In genomic region chr15:27856050-27856787, GRCm38 (mm10) we compare ENCODE assay signal across 7 mouse cellular contexts.
DNase-seq lines count a peak whose midpoint lies in the region; ATAC-seq and TF ChIP-seq lines count a peak whose summit lies in the region.

No protein-coding gene starts in this region.

- peak; percentile 59 for DNase-seq in CD4-positive, CD25-positive, alpha-beta regulatory T cell, adult 2 months (ENCODE audit: low read depth, low spot score)
- no peak for DNase-seq in G1E (ENCODE audit: low spot score)
- DNase-seq in heart, postnatal 14 days: peak; percentile 26 to 29
- no peak for DNase-seq in liver, embryonic 14.5 days (ENCODE audit: low read depth in 3 of 3, low spot score in 3 of 3)
- no peak for DNase-seq in gastrocnemius, adult 18-20 months (ENCODE audit: low spot score)
- no peak for DNase-seq in right cerebral cortex, postnatal 4 days

- H3K36me3 ChIP-seq in G1E (replicated peaks): no peaks in the 10 kb centered on the region
- no peaks in the 10 kb centered on the region for H3K36me3 ChIP-seq in liver, embryonic 14.5 days (replicated peaks; ENCODE audit: control insufficient read depth, insufficient read depth, low read depth)
- peaks cover 34% of the 10 kb centered on the region; the same call in 1 of the 2 replicates for H3K36me3 ChIP-seq in stomach, embryonic 15.5 days

- intact Hi-C loops in heart, postnatal 14 days (cut with DNase I): loop anchor here (2.0 kb wide), 1 partner anchor 27 kb away; no protein-coding TSS in a partner anchor

- WGBS in liver, embryonic 14.5 days (ENCODE audit: insufficient replicate concordance): 10% methylated on average over 29 of the region's 29 CpGs
- WGBS in stomach, embryonic 15.5 days: 51% methylated on average over 29 of the region's 29 CpGs

- H3K27ac ChIP-seq in liver, embryonic 14.5 days: no peak overlapping the region
- no peak overlapping the region for H3K27ac ChIP-seq in stomach, embryonic 15.5 days

- H3K4me3 ChIP-seq in G1E (ENCODE audit: low read depth, low read length): 0 out of 2 replicates have a peak overlapping the region, but pooled peaks have one; percentile 13
- H3K4me3 ChIP-seq in liver, embryonic 14.5 days (ENCODE audit: insufficient read depth in 1 of 2, low read depth in 2 of 2, low read length in 2 of 2): peak overlapping the region; percentile 40 to 46
- H3K4me3 ChIP-seq in stomach, embryonic 15.5 days (replicated peaks): no peak overlapping the region

- no peak for TF ChIP-seq CTCF in G1E (IDR thresholded peaks at IDR 0.05; ENCODE audit: low read depth, low read length)
- TF ChIP-seq CTCF in liver, embryonic 14.5 days (IDR thresholded peaks at IDR 0.05; ENCODE audit: low read depth): peak; percentile 78

- H3K4me1 ChIP-seq in G1E (ENCODE audit: insufficient read depth, low read depth, low read length): no peaks in the 10 kb centered on the region
- H3K4me1 ChIP-seq in liver, embryonic 14.5 days (replicated peaks; ENCODE audit: control insufficient read depth in 2 of 2, insufficient read depth in 2 of 2, low read length in 1 of 2): no peaks in the 10 kb centered on the region; a peak in 1 of 4 replicates
- 0 out of 2 replicates have a peak, but pooled peaks cover 2% of the 10 kb centered on the region for H3K4me1 ChIP-seq in stomach, embryonic 15.5 days

- H3K4me2 ChIP-seq in liver, embryonic 14.5 days (ENCODE audit: low read depth): peak overlapping the region; percentile 53
- H3K4me2 ChIP-seq in stomach, embryonic 15.5 days: peak overlapping the region; percentile 19; the same call in 1 of the 2 replicates

- ATAC-seq in G1E (ENCODE audit: extremely low read depth, insufficient number of reproducible peaks, low FRiP score, poor library complexity, severe bottlenecking): no peak
- peak; percentile 71 for ATAC-seq in liver, embryonic 14.5 days (ENCODE audit: insufficient read depth)
- ATAC-seq in stomach, embryonic 15.5 days (ENCODE audit: insufficient read depth, low FRiP score, low read depth): peak; percentile 44; the same call in 1 of the 2 replicates

- no peaks in the 10 kb centered on the region for H3K27me3 ChIP-seq in G1E (ENCODE audit: insufficient read depth, low read length)
- H3K27me3 ChIP-seq in liver, embryonic 14.5 days (ENCODE audit: control insufficient read depth, insufficient read depth, low read length): no peaks in the 10 kb centered on the region
- H3K27me3 ChIP-seq in stomach, embryonic 15.5 days (replicated peaks): no peaks in the 10 kb centered on the region

- H3K9ac ChIP-seq in liver, embryonic 14.5 days (replicated peaks): no peak overlapping the region
- H3K9ac ChIP-seq in stomach, embryonic 15.5 days: no peak overlapping the region

- peaks cover 47% of the 10 kb centered on the region for H3K9me3 ChIP-seq in G1E (replicated peaks)
- H3K9me3 ChIP-seq in liver, embryonic 14.5 days (ENCODE audit: control insufficient read depth, low read length): no peaks in the 10 kb centered on the region
- no peaks in the 10 kb centered on the region for H3K9me3 ChIP-seq in stomach, embryonic 15.5 days

- TF ChIP-seq EP300 in liver, embryonic 14.5 days (IDR thresholded peaks at IDR 0.05; ENCODE audit: low read depth): no peak

Comparison
In these comparisons a context has a peak if more than half of its experiments do, and no peak if none do; other contexts are left out.
1. DNase-seq: peak in CD4-positive, CD25-positive, alpha-beta regulatory T cell, adult 2 months (single experiment) and heart, postnatal 14 days (2 of 2); none in G1E (single experiment), liver, embryonic 14.5 days (0 of 3), gastrocnemius, adult 18-20 months (single experiment) and right cerebral cortex, postnatal 4 days (single experiment).